Mouse (Mus musculus) ES-E14 (cell line): ENCODE data around the gene Ntm. TPM values are rescaled to one million over a fixed set of nuclear protein-coding genes. Genes with fewer than 3 reads are reported as not detected.

Experiments used
- DNase-seq: peaks from one replicate; pipeline ENCODE4 v3.0.0-alpha.2; 2013; ENCODE audit warnings: low read depth, low spot score
- H3K27ac ChIP-seq: 2 replicates; pipeline ENCODE4 v1.5.1; 2012; ENCODE audit warnings: low read depth, mild to moderate bottlenecking, low read length, moderate library complexity, mixed read lengths; ENCODE audit not compliant: poor library complexity, insufficient read depth, severe bottlenecking
- H3K36me3 ChIP-seq: 2 replicates; pipeline ENCODE4 v1.6.1; 2012; ENCODE audit warnings: mild to moderate bottlenecking, low read length, moderate library complexity, mixed read lengths; ENCODE audit not compliant: control insufficient read depth, poor library complexity, insufficient read depth, severe bottlenecking
- H3K4me1 ChIP-seq, 2 experiments: fragments of 150-350 bp in 1 of 2; sonication (generic) in 1 of 2; 2 replicates each; pipeline ENCODE4 v1.6.1; 2012; ENCODE audit warnings: low read length in 2 of 2, mild to moderate bottlenecking in 1 of 2, mixed read lengths in 1 of 2; ENCODE audit not compliant: control insufficient read depth in 2 of 2, insufficient read depth in 2 of 2, poor library complexity in 1 of 2
- H3K4me3 ChIP-seq, 2 experiments: fragments of 150-350 bp in 1 of 2; sonication (generic) in 1 of 2; 2 replicates each; pipeline ENCODE4 v1.5.1; 2012; ENCODE audit warnings: low read length in 2 of 2, low read depth in 1 of 2, mild to moderate bottlenecking in 1 of 2, mixed read lengths in 1 of 2; ENCODE audit not compliant: insufficient read depth in 1 of 2, poor library complexity in 1 of 2, severe bottlenecking in 1 of 2
- H3K9ac ChIP-seq: 2 replicates; pipeline ENCODE4 v1.6.1; 2012; ENCODE audit warnings: low read depth, mild to moderate bottlenecking, low read length, mixed read lengths; ENCODE audit not compliant: poor library complexity, insufficient read depth, severe bottlenecking
- H3K9me3 ChIP-seq: fragments of 150-350 bp; sonication (generic); 2 replicates; pipeline ENCODE4 v1.6.1; 2012; ENCODE audit warnings: low read depth, mild to moderate bottlenecking, low read length; ENCODE audit not compliant: control insufficient read depth, insufficient read depth
- CHD2 ChIP-seq: IDR thresholded peaks from 2 replicates; pipeline ENCODE4 v1.6.1; 2014; ENCODE audit warnings: mild to moderate bottlenecking, low read depth, low read length, inconsistent platforms
- HCFC1 ChIP-seq: IDR thresholded peaks from 2 replicates; pipeline ENCODE4 v1.6.1; 2012; ENCODE audit warnings: low read length, inconsistent platforms, borderline replicate concordance; ENCODE audit not compliant: insufficient read depth
- MAFK ChIP-seq: IDR thresholded peaks from 2 replicates; pipeline ENCODE4 v1.6.1; 2014; ENCODE audit warnings: mild to moderate bottlenecking, low read depth, low read length, inconsistent platforms; ENCODE audit not compliant: insufficient read depth
- ZC3H11A ChIP-seq: IDR thresholded peaks from 2 replicates; pipeline ENCODE4 v1.6.1; 2012; ENCODE audit warnings: low read depth, mild to moderate bottlenecking, inconsistent platforms, low read length, borderline replicate concordance
- ZNF384 ChIP-seq: IDR thresholded peaks from 2 replicates; pipeline ENCODE4 v1.6.1; 2012; ENCODE audit warnings: low read depth, low read length, inconsistent platforms
- in situ Hi-C, 2 experiments: fragments of 600-800 bp; cut with MboI; formaldehyde crosslinking; loops; one replicate each; pipeline ENCODE4 v1.15.1; 2025; ENCODE audit warnings: low sequenced_read_pairs in 2 of 2, inconsistent platforms in 1 of 2; ENCODE audit not compliant: unreplicated experiment in 2 of 2
- total RNA-seq: library from RNA; depleted of rRNA; stranded (reverse); fragments of 300-350 nt; gene quantifications from 2 replicates; pipeline ENCODE4 v1.2.3, GENCODE M21; 2012

The Ntm gene
- total RNA-seq, 1 experiment, result 0.67 TPM

GRCm38 (mm10) chr9:29761952-29762586 lies 200.9 kb downstream of the Ntm start:
- TF ChIP-seq ZC3H11A, result no peak
- no peak for TF ChIP-seq ZNF384
- no peak for TF ChIP-seq CHD2
- no peak for TF ChIP-seq MAFK
- no peak for TF ChIP-seq HCFC1
- Histone ChIP-seq H3K36me3 (no peaks in the 10 kb centered on the region), H3K4me1 (no peaks in the 10 kb centered on the region), H3K9me3 (no peaks in the 10 kb centered on the region), H3K4me3 (no peak overlapping the region), H3K27ac (no peak overlapping the region), H3K9ac (no peak overlapping the region)
- DNase-seq, result no peak
- in situ Hi-C loops, result no loop called here

GRCm38 (mm10) chr9:29761511-29761910 lies 201.4 kb downstream of the Ntm start:
- DNase-seq, result no peak
- Histone ChIP-seq H3K36me3 (no peaks in the 10 kb centered on the region), H3K9me3 (no peaks in the 10 kb centered on the region), H3K27ac (no peak overlapping the region), H3K4me3 (no peak overlapping the region), H3K4me1 (no peaks in the 10 kb centered on the region), H3K9ac (no peak overlapping the region)
- in situ Hi-C loops, result no loop called here
- TF ChIP-seq CHD2 (no peak), MAFK (no peak), HCFC1 (no peak), ZNF384 (no peak), ZC3H11A (no peak)

DNA sequence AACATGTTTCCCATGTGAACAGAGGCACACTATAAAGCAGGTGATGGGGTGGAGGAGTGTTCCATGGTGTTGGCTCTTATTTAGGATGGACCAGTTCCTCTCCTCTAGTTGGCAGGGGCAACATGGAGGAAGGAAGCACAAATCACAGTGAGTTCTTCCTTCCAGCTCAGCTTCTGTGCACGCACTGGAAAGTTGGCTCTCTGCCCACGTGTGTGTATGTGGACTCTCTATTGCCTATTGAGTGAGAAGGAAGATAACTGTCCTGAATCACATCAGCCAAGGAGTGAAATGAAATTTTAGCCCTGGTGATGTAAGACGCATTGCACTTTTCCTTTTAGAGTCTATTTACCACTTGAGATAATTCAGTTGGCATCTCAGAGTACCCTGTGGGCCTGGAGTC lies 203.0 kb downstream of the Ntm start:
- in situ Hi-C loops, result no loop called here
- Histone ChIP-seq H3K27ac (no peak overlapping the region), H3K4me3 (no peak overlapping the region), H3K36me3 (no peaks in the 10 kb centered on the region), H3K4me1 (no peaks in the 10 kb centered on the region), H3K9ac (no peak overlapping the region), H3K9me3 (no peaks in the 10 kb centered on the region)
- TF ChIP-seq HCFC1, result no peak
- no peak for TF ChIP-seq CHD2
- no peak for TF ChIP-seq MAFK
- no peak for TF ChIP-seq ZC3H11A
- no peak for TF ChIP-seq ZNF384
- DNase-seq, result no peak

- no peak for DNase-seq
- Histone ChIP-seq H3K9me3 (no peaks in the 10 kb centered on the region), H3K4me1 (no peaks in the 10 kb centered on the region), H3K4me3 (no peak overlapping the region), H3K27ac (no peak overlapping the region), H3K9ac (no peak overlapping the region), H3K36me3 (no peaks in the 10 kb centered on the region)
- no peak for TF ChIP-seq MAFK
- TF ChIP-seq HCFC1, result no peak
- TF ChIP-seq CHD2, result no peak
- no peak for TF ChIP-seq ZC3H11A
- TF ChIP-seq ZNF384, result no peak
- in situ Hi-C loops, result no loop called here
Measured at GRCm38 (mm10) chr9:29759060-29759459, 203.9 kb downstream of the Ntm start.
